Mouse (Mus musculus) forebrain, postnatal 0 days (tissue): ENCODE data around the gene 9130008F23Rik. TPM values are rescaled to one million over a fixed set of nuclear protein-coding genes. Genes with fewer than 3 reads are reported as not detected.

Experiments used
- ATAC-seq: fragments of 200-750 bp; cut with Nextera tagmentation; 2 replicates; pipeline ENCODE4 v1.8.0; 2017; ENCODE audit warnings: mild to moderate bottlenecking, moderate library complexity
- DNase-seq: peaks from one replicate; pipeline ENCODE4 v3.0.0-alpha.2; 2015
- H3K27ac ChIP-seq: fragments of 300-500 bp; sonication (generic); 2 replicates; pipeline ENCODE4 v1.5.1; 2014; ENCODE audit warnings: low read depth, mild to moderate bottlenecking, antibody characterized with exemption, low read length, moderate library complexity, mixed read lengths
- H3K27me3 ChIP-seq: fragments of 300-500 bp; sonication (generic); 2 replicates; pipeline ENCODE4 v1.6.1; 2014; ENCODE audit warnings: mild to moderate bottlenecking, low read length, mixed read lengths; ENCODE audit not compliant: insufficient read depth
- H3K36me3 ChIP-seq: fragments of 300-500 bp; sonication (generic); 2 replicates; pipeline ENCODE4 v1.6.1; 2014; ENCODE audit warnings: mild to moderate bottlenecking, moderate library complexity; ENCODE audit not compliant: insufficient read depth
- H3K4me1 ChIP-seq: fragments of 300-500 bp; sonication (generic); 2 replicates; pipeline ENCODE4 v1.6.1; 2014; ENCODE audit warnings: antibody characterized with exemption; ENCODE audit not compliant: insufficient read depth
- H3K4me2 ChIP-seq: fragments of 300-500 bp; sonication (generic); 2 replicates; pipeline ENCODE4 v1.6.1; 2014; ENCODE audit warnings: low read depth, mild to moderate bottlenecking, moderate library complexity
- H3K4me3 ChIP-seq: fragments of 300-500 bp; sonication (generic); 2 replicates; pipeline ENCODE4 v1.5.1; 2014; ENCODE audit warnings: low read depth, low read length, mixed read lengths
- H3K9ac ChIP-seq: fragments of 300-500 bp; sonication (generic); 2 replicates; pipeline ENCODE4 v1.6.1; 2014; ENCODE audit warnings: mild to moderate bottlenecking
- H3K9me3 ChIP-seq: fragments of 300-500 bp; sonication (generic); 2 replicates; pipeline ENCODE4 v1.6.1; 2016; ENCODE audit warnings: low read length
- CTCF ChIP-seq: sonication (generic); IDR thresholded peaks from 2 replicates; pipeline ENCODE4 v1.5.1; 2016; ENCODE audit warnings: antibody characterized with exemption, control low read depth, low read depth
- WGBS: fragments of 180-500 bp; shearing (Covaris S2); extraction: QIAGEN DNeasy Blood & Tissue Kit; methylation state at CpG from one replicate; pipeline ENCODE4 v1.1.7; 2014; 5-methylcytosine and 5-hydroxymethylcytosine counted together
- polyA plus RNA-seq: library from polyadenylated mRNA; unstranded; fragments of >200 nt; fragmentation: Nextera tagmentation; extraction: Ambion mirVana; gene quantifications from 2 replicates; pipeline ENCODE4 v1.2.1, GENCODE M21; 2015
- total RNA-seq: library from RNA; depleted of rRNA; stranded (reverse); fragments of >200 nt; gene quantifications from 2 replicates; pipeline ENCODE4 v1.2.3, GENCODE M21; 2014; rRNA removed

Gene 9130008F23Rik
- total and polyA plus RNA-seq, 2 experiments from 2014 or later, result 0.47 to 2.1 TPM

DNA sequence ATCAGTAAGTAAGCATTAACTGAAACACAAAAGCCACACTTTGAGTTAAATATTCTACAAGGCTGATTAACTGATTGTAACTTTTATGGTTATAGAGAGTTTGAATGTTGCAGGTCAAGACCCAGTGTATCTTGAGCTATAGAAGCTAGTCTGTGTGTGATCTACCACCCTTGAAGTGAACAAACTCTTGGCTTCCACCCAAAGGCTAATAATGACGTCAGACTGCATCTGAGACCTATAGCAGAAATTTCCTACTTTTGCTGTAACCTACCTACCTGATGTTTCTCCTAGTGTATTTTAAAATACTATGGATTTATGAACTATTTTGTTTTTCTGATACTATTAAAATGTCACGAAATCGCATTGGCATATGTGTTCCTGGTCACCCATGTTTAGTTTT lies 5.7 kb downstream of the 9130008F23Rik start:
- H3K9me3 ChIP-seq, result no peaks in the 10 kb centered on the region
- no peak overlapping the region for H3K27ac ChIP-seq
- ATAC-seq (no peak), DNase-seq (no peak)
- no peaks in the 10 kb centered on the region for H3K36me3 ChIP-seq
- no peak overlapping the region for H3K4me3 ChIP-seq
- no peak overlapping the region for H3K4me2 ChIP-seq
- H3K4me1 ChIP-seq, result no peaks in the 10 kb centered on the region
- no peak for TF ChIP-seq CTCF
- no peaks in the 10 kb centered on the region for H3K27me3 ChIP-seq
- 81% methylated on average over 3 of the region's 3 CpGs for WGBS
- no peak overlapping the region for H3K9ac ChIP-seq

DNA sequence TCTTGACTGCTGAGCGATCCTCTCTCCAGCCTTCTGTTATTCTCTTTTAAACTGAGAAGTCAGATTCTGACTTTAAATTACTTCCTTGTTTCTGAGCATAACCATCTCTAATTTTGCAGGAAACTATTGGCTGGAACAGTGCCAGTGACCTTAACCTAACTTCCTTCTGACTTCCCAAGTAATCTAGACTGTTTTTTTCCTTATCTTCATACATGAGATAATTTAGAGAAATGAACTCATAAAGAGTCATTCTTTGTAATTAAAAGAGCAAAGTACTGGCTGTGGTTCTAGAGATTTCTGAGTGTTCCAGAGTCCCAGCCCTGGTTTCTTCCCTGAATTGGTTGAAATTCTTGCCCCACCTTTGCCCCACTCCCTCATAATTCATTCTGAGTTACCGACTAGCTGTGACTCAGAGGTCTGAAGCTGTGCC lies 6.8 kb downstream of the 9130008F23Rik start:
- H3K4me3 ChIP-seq, result no peak overlapping the region
- no peaks in the 10 kb centered on the region for H3K36me3 ChIP-seq
- H3K9ac ChIP-seq, result no peak overlapping the region
- H3K27me3 ChIP-seq, result no peaks in the 10 kb centered on the region
- no peak overlapping the region for H3K4me2 ChIP-seq
- H3K27ac ChIP-seq, result no peak overlapping the region
- ATAC-seq, result no peak
- no peak for DNase-seq
- no peaks in the 10 kb centered on the region for H3K4me1 ChIP-seq
- TF ChIP-seq CTCF, result no peak
- H3K9me3 ChIP-seq, result no peaks in the 10 kb centered on the region
- 79% methylated on average over 2 of the region's 2 CpGs for WGBS

DNA sequence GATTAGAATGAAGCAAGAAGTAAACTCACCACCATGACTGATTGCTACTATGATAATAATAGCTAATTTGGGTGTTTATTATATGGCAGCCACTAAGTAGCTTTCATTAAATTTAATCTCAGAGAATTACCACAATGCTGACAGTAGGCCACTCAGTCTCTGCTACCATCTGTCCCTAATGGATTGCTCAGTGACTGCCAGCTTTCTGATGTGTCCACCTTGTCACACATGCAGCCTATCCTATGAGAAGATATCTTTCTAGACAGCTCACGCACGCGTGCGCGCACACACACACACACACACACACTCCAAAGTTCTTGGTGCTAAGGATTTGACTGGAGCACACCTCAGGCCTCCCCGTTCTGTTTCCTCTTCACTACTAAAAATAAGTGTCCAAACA lies 7.7 kb downstream of the 9130008F23Rik start:
- no peak for TF ChIP-seq CTCF

DNA sequence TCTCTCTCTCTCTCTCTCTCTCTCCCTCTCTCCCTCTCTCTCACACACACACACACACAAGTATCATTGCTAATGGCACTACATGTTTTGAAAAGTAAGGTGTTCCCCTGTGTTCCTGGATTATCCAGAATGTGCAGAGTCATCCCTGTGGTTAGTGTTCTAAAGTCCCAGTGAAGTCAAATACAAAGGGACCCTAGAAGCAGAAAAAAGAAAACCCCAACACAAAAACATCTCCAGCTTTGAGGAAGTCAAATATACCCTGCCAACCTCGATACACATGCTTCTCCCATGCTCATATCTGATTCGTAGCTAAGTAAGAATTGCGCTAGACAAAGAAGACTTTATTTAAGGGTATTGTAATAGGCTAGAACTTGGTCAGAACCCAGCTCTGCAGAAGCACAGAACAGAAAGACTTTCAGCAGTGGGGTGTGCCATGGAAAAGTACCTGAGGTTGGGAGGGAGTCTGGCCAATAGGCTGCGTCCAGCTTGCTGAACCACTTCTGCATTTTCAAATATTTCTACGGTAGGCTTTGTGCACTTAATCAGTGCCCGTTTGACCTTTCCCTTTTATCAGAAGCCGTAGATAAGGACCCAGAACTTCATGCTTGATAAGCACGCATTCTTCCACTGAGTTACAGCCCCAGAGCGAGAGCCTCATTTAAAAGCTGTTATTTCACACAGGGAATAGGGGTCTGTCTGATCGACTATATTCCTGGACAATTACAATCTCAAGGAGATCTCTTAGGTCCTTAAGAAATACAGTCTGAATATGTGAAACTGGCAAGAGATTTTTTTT lies 11.2 kb downstream of the 9130008F23Rik start:
- no peak for TF ChIP-seq CTCF
- 80% methylated on average over 10 of the region's 10 CpGs for WGBS
- no peaks in the 10 kb centered on the region for H3K9me3 ChIP-seq
- H3K4me3 ChIP-seq, result no peak overlapping the region
- H3K4me1 ChIP-seq, result no peaks in the 10 kb centered on the region
- no peak for ATAC-seq
- no peaks in the 10 kb centered on the region for H3K27me3 ChIP-seq
- DNase-seq, result no peak
- no peak overlapping the region for H3K9ac ChIP-seq
- H3K4me2 ChIP-seq, result no peak overlapping the region
- H3K36me3 ChIP-seq, result no peaks in the 10 kb centered on the region
- H3K27ac ChIP-seq, result no peak overlapping the region

More for the DNA sequence above, 7.7 kb downstream of the 9130008F23Rik start:
- Histone ChIP-seq H3K4me1 (no peaks in the 10 kb centered on the region), H3K27me3 (no peaks in the 10 kb centered on the region), H3K9ac (no peak overlapping the region), H3K27ac (no peak overlapping the region), H3K4me3 (no peak overlapping the region), H3K36me3 (no peaks in the 10 kb centered on the region), H3K9me3 (no peaks in the 10 kb centered on the region), H3K4me2 (no peak overlapping the region)
- no peak for ATAC-seq
- WGBS, result 90% methylated on average over 6 of the region's 6 CpGs
- DNase-seq, result no peak

DNA sequence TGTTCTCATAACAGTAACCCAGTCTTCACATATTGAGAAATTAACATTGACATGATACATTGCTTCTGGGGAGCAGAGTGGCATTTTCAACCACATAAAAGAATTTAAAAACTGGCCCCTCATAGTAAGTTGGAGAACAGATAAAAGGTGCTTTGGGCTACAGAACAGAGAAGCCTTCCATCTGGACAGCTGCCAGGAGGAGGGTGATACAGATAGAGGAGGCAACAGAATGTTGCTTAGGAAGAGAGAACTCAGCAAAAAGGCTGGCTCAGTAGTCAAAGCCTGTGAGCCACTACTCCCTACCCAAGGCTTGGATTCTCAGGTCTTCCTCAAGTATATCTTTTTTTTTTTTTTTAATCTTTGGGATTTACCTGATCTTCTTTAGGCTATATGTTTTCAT lies 25.3 kb downstream of the 9130008F23Rik start:
- no peak overlapping the region for H3K9ac ChIP-seq
- no peaks in the 10 kb centered on the region for H3K36me3 ChIP-seq
- no peaks in the 10 kb centered on the region for H3K9me3 ChIP-seq
- H3K4me3 ChIP-seq, result no peak overlapping the region
- no peak overlapping the region for H3K27ac ChIP-seq
- DNase-seq (no peak), ATAC-seq (no peak)
- no peak overlapping the region for H3K4me2 ChIP-seq
- H3K27me3 ChIP-seq, result no peaks in the 10 kb centered on the region
- no peak for TF ChIP-seq CTCF
- H3K4me1 ChIP-seq, result no peaks in the 10 kb centered on the region

DNA sequence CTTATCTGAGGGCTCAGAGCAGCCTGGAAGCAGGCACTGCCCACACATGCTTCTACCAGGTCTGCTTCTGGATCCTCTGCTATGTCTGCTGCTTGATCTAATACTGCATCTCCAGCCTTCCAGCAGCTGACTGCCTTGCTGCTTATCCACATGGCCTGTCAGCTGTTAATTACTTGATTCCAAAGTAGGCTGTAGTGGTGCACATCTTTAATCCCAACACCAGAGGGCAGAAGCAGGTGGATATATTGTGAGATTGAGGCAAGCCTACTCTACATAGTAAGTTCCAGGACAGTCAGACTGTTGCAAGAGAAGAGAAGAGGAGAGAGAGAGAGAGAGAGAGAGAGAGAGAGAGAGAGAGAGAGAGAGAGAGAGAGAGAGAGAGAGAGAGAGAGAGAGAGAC lies 43.1 kb downstream of the 9130008F23Rik start:
- Histone ChIP-seq H3K9ac (no peak overlapping the region), H3K27ac (no peak overlapping the region), H3K4me3 (no peak overlapping the region), H3K36me3 (no peaks in the 10 kb centered on the region), H3K9me3 (no peaks in the 10 kb centered on the region), H3K4me1 (no peaks in the 10 kb centered on the region), H3K27me3 (no peaks in the 10 kb centered on the region), H3K4me2 (no peak overlapping the region)
- DNase-seq, result peak; percentile 22
- ATAC-seq, result peak; percentile 54
- peak; percentile 59 for TF ChIP-seq CTCF

DNA sequence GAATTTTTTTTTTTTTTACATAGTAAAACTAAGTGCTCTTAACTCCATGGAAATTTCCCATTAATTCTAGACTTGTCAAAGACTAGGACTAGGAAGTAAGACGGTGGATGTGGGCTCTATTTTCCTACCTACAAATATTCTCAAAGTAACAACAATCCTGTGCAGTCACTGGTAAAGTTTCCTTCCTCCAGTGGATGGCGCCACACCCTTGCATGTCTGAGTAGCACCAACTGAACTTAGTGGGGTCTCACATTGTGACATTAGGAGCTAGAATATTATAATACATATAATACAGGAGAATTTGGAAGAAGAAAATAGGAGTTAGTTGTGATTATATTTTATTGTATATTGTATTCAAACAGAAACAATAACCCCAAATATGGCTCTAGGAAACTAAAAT lies 48.5 kb downstream of the 9130008F23Rik start:
- DNase-seq (no peak), ATAC-seq (no peak)
- TF ChIP-seq CTCF, result 0 out of 2 replicates have a peak, but pooled peaks have one; percentile 12
- no peak overlapping the region for H3K4me3 ChIP-seq
- H3K4me1 ChIP-seq, result no peaks in the 10 kb centered on the region
- no peaks in the 10 kb centered on the region for H3K9me3 ChIP-seq
- H3K36me3 ChIP-seq, result no peaks in the 10 kb centered on the region
- WGBS, result 55% methylated on average over 2 of the region's 2 CpGs
- no peak overlapping the region for H3K27ac ChIP-seq
- no peak overlapping the region for H3K9ac ChIP-seq
- H3K4me2 ChIP-seq, result no peak overlapping the region
- H3K27me3 ChIP-seq, result no peaks in the 10 kb centered on the region

Other genes starting within 250 kb of the 9130008F23Rik start
- gene Esp3, start 248.5 kb downstream of the 9130008F23Rik start, total RNA-seq, result not detected in 2 replicates
- gene Esp3, start 248.5 kb downstream of the 9130008F23Rik start, polyA plus RNA-seq, result not detected in 2 replicates
- not detected in 2 replicates for gene Esp1, start 153.4 kb downstream of the 9130008F23Rik start, total RNA-seq
- not detected in 2 replicates for gene Esp1, start 153.4 kb downstream of the 9130008F23Rik start, polyA plus RNA-seq
- 0.31 TPM in 1 of 2 replicates, not detected in the other for gene Crisp2, start 73.6 kb downstream of the 9130008F23Rik start, total RNA-seq
- not detected in 2 replicates for gene Crisp2, start 73.6 kb downstream of the 9130008F23Rik start, polyA plus RNA-seq
- not detected in 2 replicates for gene Rhag, start 69.4 kb downstream of the 9130008F23Rik start, total RNA-seq
- not detected in 2 replicates for gene Rhag, start 69.4 kb downstream of the 9130008F23Rik start, polyA plus RNA-seq
- not detected in 2 replicates for gene Glyatl3, start 33.8 kb upstream of the 9130008F23Rik start, total RNA-seq
- not detected in 2 replicates for gene Glyatl3, start 33.8 kb upstream of the 9130008F23Rik start, polyA plus RNA-seq
- gene Mut, start 54.1 kb upstream of the 9130008F23Rik start, total RNA-seq, result 15.5 and 18.6 TPM in 2 replicates
- 13.8 and 17.8 TPM in 2 replicates for gene Mut, start 54.1 kb upstream of the 9130008F23Rik start, polyA plus RNA-seq
- gene Cenpq, start 54.5 kb upstream of the 9130008F23Rik start, total RNA-seq, result 6.9 and 7.6 TPM in 2 replicates
- 10.7 and 11.8 TPM in 2 replicates for gene Cenpq, start 54.5 kb upstream of the 9130008F23Rik start, polyA plus RNA-seq